Mouse (Mus musculus): ENCODE results near the gene Lgr6.

GRCm38 (mm10) chr1:134992046-134992645 is 112.9 kb downstream of the Lgr6 start:
- TF ChIP-seq POLR2A (IDR thresholded peaks at IDR 0.05; ENCODE audit: low read depth, low read length) (no peak), CTCF (IDR thresholded peaks at IDR 0.05; ENCODE audit: extremely low read depth, insufficient read length, insufficient replicate concordance, low read depth, low read length) (no peak)
